Mouse (Mus musculus): Measurements from ENCODE around the gene Hs6st2.

DNA sequence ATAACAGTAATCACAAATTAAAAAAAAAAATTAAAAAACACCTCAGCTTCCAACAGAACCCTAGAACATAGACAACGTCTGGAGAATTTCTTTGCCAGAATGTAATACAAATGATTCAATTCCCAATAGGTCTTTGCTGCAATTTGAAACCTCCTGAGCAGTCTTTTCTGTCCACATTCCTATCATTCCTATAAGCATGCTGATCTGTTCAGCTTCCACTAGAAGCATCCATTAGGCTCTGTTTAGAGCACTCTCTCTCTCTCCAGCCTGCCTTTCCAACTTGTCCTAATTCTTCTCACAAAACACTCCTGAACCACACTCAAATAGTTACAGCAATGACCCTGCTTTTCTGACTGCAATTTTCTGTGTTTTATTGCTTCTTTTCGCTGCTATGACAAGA is 50.3 kb downstream of the Hs6st2 start:
- no peak for TF ChIP-seq CTCF (IDR thresholded peaks at IDR 0.05 in 2 of 3, conservative IDR thresholded peaks at IDR 0.05 in 1 of 3; ENCODE audit: control insufficient read depth in 1 of 3, insufficient read depth in 1 of 3, low read depth in 2 of 3, low read length in 3 of 3, poor library complexity in 1 of 3, severe bottlenecking in 1 of 3)
- no peak for TF ChIP-seq SIN3A (IDR thresholded peaks at IDR 0.05; ENCODE audit: low read length)
- TF ChIP-seq MAFK (IDR thresholded peaks at IDR 0.05; ENCODE audit: borderline replicate concordance, low read depth, low read length), result no peak
- no peak for TF ChIP-seq JUND (IDR thresholded peaks at IDR 0.05; ENCODE audit: low read depth, low read length)
- TF ChIP-seq CHD2 (IDR thresholded peaks at IDR 0.05; ENCODE audit: low read length), result no peak
- no peak for TF ChIP-seq BHLHE40 (IDR thresholded peaks at IDR 0.05; ENCODE audit: borderline replicate concordance, low read depth, low read length)
- no peak for TF ChIP-seq NRF1 (IDR thresholded peaks at IDR 0.05; ENCODE audit: insufficient read depth, low read depth, low read length, poor library complexity, severe bottlenecking)
- no peak for TF ChIP-seq GATA1 (IDR thresholded peaks at IDR 0.05; ENCODE audit: low read depth, low read length)
- no peak for TF ChIP-seq POLR2A (IDR thresholded peaks at IDR 0.05; ENCODE audit: control insufficient read depth in 1 of 2, insufficient read depth in 1 of 2, low read depth in 1 of 2, low read length in 2 of 2, poor library complexity in 1 of 2)

Data from MEL (cell line).